Mouse (Mus musculus) midbrain, embryonic 11.5 days (tissue): ENCODE results near the gene Emilin3. TPM values are rescaled to one million over a fixed set of nuclear protein-coding genes. Genes with fewer than 3 reads are reported as not detected.

Source experiments
- ATAC-seq: fragments of 200-750 bp; cut with Nextera tagmentation; 2 replicates; pipeline ENCODE4 v1.8.0; 2017; ENCODE audit warnings: moderate TSS enrichment, moderate library complexity; ENCODE audit not compliant: low FRiP score
- DNase-seq: peaks from one replicate; pipeline ENCODE4 v3.0.0; 2015; ENCODE audit warnings: low spot score; ENCODE audit errors: missing footprints
- H3K27ac ChIP-seq: fragments of 300-500 bp; sonication (generic); 2 replicates; pipeline ENCODE4 v1.5.1; 2014; ENCODE audit warnings: low read depth, low read length
- H3K27me3 ChIP-seq: fragments of 300-500 bp; sonication (generic); 2 replicates; pipeline ENCODE4 v1.6.1; 2014; ENCODE audit warnings: mild to moderate bottlenecking, low read length, moderate library complexity, mixed read lengths; ENCODE audit not compliant: control insufficient read depth, insufficient read depth
- H3K36me3 ChIP-seq: fragments of 300-500 bp; sonication (generic); 2 replicates; pipeline ENCODE4 v1.6.1; 2014; ENCODE audit warnings: mild to moderate bottlenecking, low read length, moderate library complexity, mixed read lengths; ENCODE audit not compliant: control insufficient read depth, insufficient read depth
- H3K4me1 ChIP-seq: fragments of 300-500 bp; sonication (generic); 2 replicates; pipeline ENCODE4 v1.6.1; 2014; ENCODE audit warnings: low read length; ENCODE audit not compliant: control insufficient read depth, insufficient read depth
- H3K4me2 ChIP-seq: fragments of 300-500 bp; sonication (generic); 2 replicates; pipeline ENCODE4 v1.6.1; 2014; ENCODE audit warnings: mild to moderate bottlenecking, moderate library complexity
- H3K4me3 ChIP-seq: fragments of 300-500 bp; sonication (generic); 2 replicates; pipeline ENCODE4 v1.5.1; 2014; ENCODE audit warnings: low read depth, low read length
- H3K9ac ChIP-seq: fragments of 300-500 bp; sonication (generic); 2 replicates; pipeline ENCODE4 v1.6.1; 2014; ENCODE audit warnings: low read length
- H3K9me3 ChIP-seq: fragments of 300-500 bp; sonication (generic); 2 replicates; pipeline ENCODE4 v1.6.1; 2016; ENCODE audit warnings: low read length; ENCODE audit not compliant: control insufficient read depth
- WGBS: fragments of 180-500 bp; shearing (Covaris S2); extraction: QIAGEN DNeasy Blood & Tissue Kit; methylation state at CpG from one replicate; pipeline ENCODE4 v1.1.7; 2014; 5-methylcytosine and 5-hydroxymethylcytosine counted together
- polyA plus RNA-seq: library from polyadenylated mRNA; unstranded; fragments of >200 nt; fragmentation: Nextera tagmentation; extraction: Ambion mirVana; gene quantifications from 2 replicates; pipeline ENCODE4 v1.2.1, GENCODE M21; 2014

Emilin3 gene
- polyA plus RNA-seq, 1 experiment from 2014 or later = 2.9 TPM

- ATAC-seq (no peak), DNase-seq (peak; percentile 97)
- 26% methylated on average over 2 of the region's 2 CpGs for WGBS
- Histone ChIP-seq H3K4me1 (peaks cover 3% of the 10 kb centered on the region; the same call in 1 of the 2 replicates), H3K27ac (no peak overlapping the region), H3K9me3 (no peaks in the 10 kb centered on the region), H3K36me3 (no peaks in the 10 kb centered on the region), H3K4me2 (no peak overlapping the region), H3K4me3 (no peak overlapping the region), H3K27me3 (peaks cover 7% of the 10 kb centered on the region), H3K9ac (no peak overlapping the region)
These were observed 27.3 kb downstream of the Emilin3 start for GRCm38 (mm10) chr2:160884830-160885229.

- Histone ChIP-seq H3K4me2 (no peak overlapping the region), H3K4me1 (peaks cover 3% of the 10 kb centered on the region; the same call in 1 of the 2 replicates), H3K9me3 (no peaks in the 10 kb centered on the region), H3K9ac (no peak overlapping the region), H3K27ac (no peak overlapping the region), H3K36me3 (no peaks in the 10 kb centered on the region), H3K4me3 (no peak overlapping the region), H3K27me3 (peaks cover 7% of the 10 kb centered on the region; the same call in 1 of the 2 replicates)
- ATAC-seq (no peak), DNase-seq (peak; percentile 31)
- 79% methylated on average over 4 of the region's 4 CpGs for WGBS
These were observed 28.2 kb downstream of the Emilin3 start for GRCm38 (mm10) chr2:160883912-160884311.

- DNase-seq (peak; percentile 60), ATAC-seq (no peak)
- Histone ChIP-seq H3K27ac (no peak overlapping the region), H3K4me1 (no peaks in the 10 kb centered on the region), H3K9ac (no peak overlapping the region), H3K4me3 (no peak overlapping the region), H3K9me3 (no peaks in the 10 kb centered on the region), H3K27me3 (no peaks in the 10 kb centered on the region; the same call in 1 of the 2 replicates), H3K36me3 (no peaks in the 10 kb centered on the region), H3K4me2 (no peak overlapping the region)
- 72% methylated on average over 5 of the region's 5 CpGs for WGBS
These were observed 29.7 kb downstream of the Emilin3 start for GRCm38 (mm10) chr2:160882436-160882835.

- Histone ChIP-seq H3K27ac (no peak overlapping the region), H3K36me3 (no peaks in the 10 kb centered on the region), H3K9me3 (no peaks in the 10 kb centered on the region), H3K4me2 (no peak overlapping the region), H3K4me3 (no peak overlapping the region), H3K27me3 (no peaks in the 10 kb centered on the region), H3K4me1 (no peaks in the 10 kb centered on the region), H3K9ac (no peak overlapping the region)
- DNase-seq (no peak), ATAC-seq (no peak)
- 60% methylated on average over 6 of the region's 6 CpGs for WGBS
These were observed 30.5 kb downstream of the Emilin3 start for GRCm38 (mm10) chr2:160881462-160882101.

- ATAC-seq (no peak), DNase-seq (no peak)
- Histone ChIP-seq H3K36me3 (no peaks in the 10 kb centered on the region), H3K9me3 (no peaks in the 10 kb centered on the region), H3K4me1 (no peaks in the 10 kb centered on the region), H3K27me3 (no peaks in the 10 kb centered on the region), H3K4me3 (no peak within 1 kb of the TSS), H3K9ac (no peak within 1 kb of the TSS), H3K4me2 (no peak within 1 kb of the TSS), H3K27ac (no peak within 1 kb of the TSS)
- WGBS = 78% methylated on average over 13 of the region's 13 CpGs
These were observed 31.5 kb downstream of the Emilin3 start, which contains the start of gene Lpin3 for GRCm38 (mm10) chr2:160880453-160881195. Gene Lpin3 (plus strand): TSS chr2:160880670.

- Histone ChIP-seq H3K27me3 (no peaks in the 10 kb centered on the region), H3K4me1 (peaks cover 6% of the 10 kb centered on the region; the same call in 1 of the 2 replicates), H3K27ac (no peak overlapping the region), H3K36me3 (no peaks in the 10 kb centered on the region), H3K9ac (no peak overlapping the region), H3K4me2 (no peak overlapping the region), H3K9me3 (no peaks in the 10 kb centered on the region), H3K4me3 (no peak overlapping the region)
- DNase-seq (peak; percentile 79), ATAC-seq (no peak)
- WGBS = 81% methylated on average over 4 of the region's 4 CpGs
These were observed 36.0 kb downstream of the Emilin3 start for GRCm38 (mm10) chr2:160876115-160876514.

GRCm38 (mm10) chr2:160874231-160874877 lies 37.8 kb downstream of the Emilin3 start:
- no peak for ATAC-seq
- no peak overlapping the region for H3K4me3 ChIP-seq
- no peaks in the 10 kb centered on the region for H3K27me3 ChIP-seq
- 87% methylated on average over 5 of the region's 5 CpGs for WGBS
- no peak overlapping the region for H3K9ac ChIP-seq
- H3K9me3 ChIP-seq = no peaks in the 10 kb centered on the region
- peaks cover 6% of the 10 kb centered on the region; the same call in 1 of the 2 replicates for H3K4me1 ChIP-seq
- DNase-seq = peak; percentile 33
- H3K36me3 ChIP-seq = no peaks in the 10 kb centered on the region
- no peak overlapping the region for H3K4me2 ChIP-seq
- no peak overlapping the region for H3K27ac ChIP-seq

- under 1% methylated on average over 48 of the region's 48 CpGs for WGBS
These were observed 39.2 kb downstream of the Emilin3 start, which contains the start of gene Zhx3 for GRCm38 (mm10) chr2:160872890-160873382. Gene Zhx3 (minus strand): TSS chr2:160872998.

More at GRCm38 (mm10) chr2:160872890-160873382, 39.2 kb downstream of the Emilin3 start, which contains the start of gene Zhx3:
- peak; percentile 99 for DNase-seq
- H3K27me3 ChIP-seq = no peaks in the 10 kb centered on the region
- no peaks in the 10 kb centered on the region for H3K36me3 ChIP-seq
- H3K9me3 ChIP-seq = no peaks in the 10 kb centered on the region
- H3K9ac ChIP-seq = peak within 1 kb of the TSS; percentile 89
- H3K4me2 ChIP-seq = peak within 1 kb of the TSS; percentile 70
- H3K4me3 ChIP-seq = peak within 1 kb of the TSS; percentile 76
- H3K4me1 ChIP-seq = peaks cover 6% of the 10 kb centered on the region; the same call in 1 of the 2 replicates
- H3K27ac ChIP-seq = peak within 1 kb of the TSS; percentile 93
- peak; percentile 98 for ATAC-seq
